Mouse (Mus musculus): ENCODE measurements around the gene Zcchc17. TPM values are rescaled to one million over a fixed set of nuclear protein-coding genes. Genes with fewer than 3 reads are reported as not detected.

Gene Zcchc17
- polyA plus RNA-seq, 1 experiment = 89.6 TPM

DNA sequence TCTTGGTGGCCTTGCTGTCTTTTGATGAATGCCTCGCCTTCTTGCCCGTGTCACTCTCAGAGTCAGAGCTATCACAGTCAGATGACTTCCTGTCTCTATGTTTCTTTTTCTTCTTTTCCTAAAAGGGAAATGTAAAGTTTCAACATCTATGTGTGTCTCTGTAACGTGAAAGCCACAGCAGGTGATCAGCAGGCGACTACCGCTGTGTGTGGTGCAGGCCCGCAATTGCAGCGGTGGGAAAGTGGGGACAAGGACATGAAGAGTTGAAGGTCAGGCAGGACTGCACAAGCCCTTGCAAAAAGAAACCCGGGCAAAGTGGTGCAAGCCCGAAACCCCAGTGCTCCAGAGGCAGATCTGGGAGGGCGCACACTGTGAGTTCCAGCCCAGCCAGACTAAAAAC is 43.1 kb downstream of the Zcchc17 start:
- no peak for DNase-seq
- Histone ChIP-seq H3K4me3 (replicated peaks; ENCODE audit: insufficient read depth, low read depth, low read length) (no peak overlapping the region), H3K27me3 (ENCODE audit: control insufficient read depth, insufficient read depth, low read length) (no peaks in the 10 kb centered on the region), H3K4me1 (ENCODE audit: control insufficient read depth, insufficient read depth, low read length) (peaks cover 14% of the 10 kb centered on the region; the same call in 1 of the 2 replicates), H3K27ac (ENCODE audit: insufficient read depth, low read length) (no peak overlapping the region)
- WGBS = 80% methylated on average over 10 of the region's 10 CpGs
- TF ChIP-seq POLR2A (IDR thresholded peaks at IDR 0.05; ENCODE audit: borderline replicate concordance, insufficient read depth, low read length) = no peak

GRCm38 (mm10) chr4:130315771-130316527 is 43.8 kb downstream of the Zcchc17 start:
- no peak for TF ChIP-seq POLR2A (IDR thresholded peaks at IDR 0.05; ENCODE audit: borderline replicate concordance, insufficient read depth, low read length)
- no peak for TF ChIP-seq CTCF (IDR thresholded peaks at IDR 0.05; ENCODE audit: borderline replicate concordance, insufficient read depth, low read depth, low read length)
- Histone ChIP-seq H3K27me3 (ENCODE audit: control insufficient read depth, insufficient read depth, low read length) (no peaks in the 10 kb centered on the region), H3K4me1 (ENCODE audit: control insufficient read depth, insufficient read depth, low read length) (peaks cover 18% of the 10 kb centered on the region; the same call in 1 of the 2 replicates), H3K27ac (ENCODE audit: insufficient read depth, low read length) (no peak overlapping the region), H3K4me3 (replicated peaks; ENCODE audit: insufficient read depth, low read depth, low read length) (no peak overlapping the region)
- peak; percentile 53 to 62 for DNase-seq
- 36% methylated on average over 13 of the region's 13 CpGs for WGBS

GRCm38 (mm10) chr4:130313552-130313951 is 46.2 kb downstream of the Zcchc17 start:
- WGBS = 88% methylated on average over 4 of the region's 4 CpGs
- TF ChIP-seq CTCF (IDR thresholded peaks at IDR 0.05; ENCODE audit: borderline replicate concordance, insufficient read depth, low read depth, low read length) = no peak
- no peak for TF ChIP-seq POLR2A (IDR thresholded peaks at IDR 0.05; ENCODE audit: borderline replicate concordance, insufficient read depth, low read length)
- no peak for DNase-seq
- Histone ChIP-seq H3K27ac (ENCODE audit: insufficient read depth, low read length) (no peak overlapping the region), H3K27me3 (ENCODE audit: control insufficient read depth, insufficient read depth, low read length) (no peaks in the 10 kb centered on the region), H3K4me3 (replicated peaks; ENCODE audit: insufficient read depth, low read depth, low read length) (no peak overlapping the region), H3K4me1 (ENCODE audit: control insufficient read depth, insufficient read depth, low read length) (peaks cover 27% of the 10 kb centered on the region; the same call in 1 of the 2 replicates)

GRCm38 (mm10) chr4:130312526-130312925 is 47.2 kb downstream of the Zcchc17 start:
- H3K4me1 ChIP-seq (ENCODE audit: control insufficient read depth, insufficient read depth, low read length) = peaks cover 27% of the 10 kb centered on the region; the same call in 1 of the 2 replicates
- H3K4me3 ChIP-seq (replicated peaks; ENCODE audit: insufficient read depth, low read depth, low read length) = no peak overlapping the region
- 47% methylated on average over 3 of the region's 3 CpGs for WGBS
- H3K27me3 ChIP-seq (ENCODE audit: control insufficient read depth, insufficient read depth, low read length) = no peaks in the 10 kb centered on the region
- no peak for DNase-seq
- no peak overlapping the region for H3K27ac ChIP-seq (ENCODE audit: insufficient read depth, low read length)
- TF ChIP-seq POLR2A (IDR thresholded peaks at IDR 0.05; ENCODE audit: borderline replicate concordance, insufficient read depth, low read length) (no peak), CTCF (IDR thresholded peaks at IDR 0.05; ENCODE audit: borderline replicate concordance, insufficient read depth, low read depth, low read length) (no peak)

DNA sequence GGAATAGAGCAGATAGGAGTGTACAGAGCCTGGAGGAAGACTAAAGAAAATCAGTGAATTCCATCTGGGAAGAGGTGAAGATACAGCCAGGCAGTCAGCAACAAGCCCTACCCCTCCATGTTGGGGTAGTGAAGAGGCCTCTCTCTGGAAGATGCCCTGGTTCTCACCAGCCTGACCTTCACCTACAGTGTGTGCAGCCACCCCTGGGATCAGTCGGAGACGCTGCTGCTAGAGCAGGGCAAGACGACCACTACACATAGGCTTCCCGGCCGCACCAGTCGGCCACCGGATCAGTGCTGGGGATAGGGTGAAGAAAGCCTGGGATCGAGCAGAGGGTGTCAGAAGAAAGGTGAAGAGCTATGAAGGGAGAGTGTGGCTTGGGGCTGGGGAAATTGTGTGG is 50.5 kb downstream of the Zcchc17 start:
- peak overlapping the region; percentile 85 for H3K27ac ChIP-seq (ENCODE audit: insufficient read depth, low read length)
- 28% methylated on average over 8 of the region's 8 CpGs for WGBS
- TF ChIP-seq CTCF (IDR thresholded peaks at IDR 0.05; ENCODE audit: borderline replicate concordance, insufficient read depth, low read depth, low read length) (no peak), POLR2A (IDR thresholded peaks at IDR 0.05; ENCODE audit: borderline replicate concordance, insufficient read depth, low read length) (no peak)

DNA sequence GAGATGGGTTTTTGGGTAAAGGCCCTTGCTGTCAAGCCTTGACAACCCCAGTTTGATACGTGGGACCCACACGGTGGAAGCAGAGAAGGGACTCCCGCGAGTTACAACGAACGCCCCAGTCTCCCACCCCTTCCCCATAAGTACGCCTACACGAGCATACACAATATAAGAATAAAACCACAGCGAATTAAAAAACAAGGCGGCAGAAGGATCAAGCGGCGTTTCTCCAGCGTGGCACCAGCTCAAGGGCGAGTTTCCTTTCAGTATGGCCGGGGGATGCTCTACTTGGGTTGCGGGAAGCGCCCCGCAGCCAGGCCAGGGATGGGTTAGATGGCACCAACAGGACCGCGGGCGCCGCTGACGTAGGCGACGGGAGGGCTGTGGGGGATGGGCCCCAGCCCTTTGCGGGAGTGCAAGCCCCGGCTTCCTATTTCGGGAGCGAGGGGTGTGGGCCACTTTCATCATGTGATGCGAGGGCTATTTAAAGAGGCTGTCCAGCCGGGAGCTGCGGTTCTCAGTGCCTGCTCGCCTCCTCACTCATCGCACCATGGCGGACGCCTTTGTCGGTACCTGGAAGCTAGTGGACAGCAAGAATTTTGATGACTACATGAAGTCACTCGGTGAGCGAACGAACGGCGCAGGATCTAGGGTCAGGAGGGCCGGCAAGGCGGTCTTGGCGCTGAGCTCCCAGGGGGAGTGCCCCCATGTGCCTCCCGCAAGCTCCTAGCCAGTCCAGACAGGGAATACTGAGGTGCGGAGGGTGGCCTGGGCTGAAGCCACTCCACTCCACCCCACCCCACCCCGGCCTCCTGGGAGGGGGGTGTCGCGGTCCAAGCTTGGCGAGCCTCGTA is 51.3 kb downstream of the Zcchc17 start, which contains the start of the genes Fabp3 and Gm10570:
Fabp3 (plus strand) TSS at position 365 of the 851 bp plus-strand sequence.
Gm10570 (minus strand) TSS at position 444 of the 851 bp plus-strand sequence.
- 1% methylated on average over 52 of the region's 52 CpGs for WGBS
- peak; percentile 85 to 86 for DNase-seq
- H3K27me3 ChIP-seq (ENCODE audit: control insufficient read depth, insufficient read depth, low read length) = no peaks in the 10 kb centered on the region

More for the DNA sequence above, 50.5 kb downstream of the Zcchc17 start:
- peak overlapping the region; percentile 86 for H3K4me3 ChIP-seq (replicated peaks; ENCODE audit: insufficient read depth, low read depth, low read length)
- no peaks in the 10 kb centered on the region for H3K27me3 ChIP-seq (ENCODE audit: control insufficient read depth, insufficient read depth, low read length)
- peaks cover 29% of the 10 kb centered on the region for H3K4me1 ChIP-seq (ENCODE audit: control insufficient read depth, insufficient read depth, low read length)
- peak; percentile 36 to 54 for DNase-seq

DNA sequence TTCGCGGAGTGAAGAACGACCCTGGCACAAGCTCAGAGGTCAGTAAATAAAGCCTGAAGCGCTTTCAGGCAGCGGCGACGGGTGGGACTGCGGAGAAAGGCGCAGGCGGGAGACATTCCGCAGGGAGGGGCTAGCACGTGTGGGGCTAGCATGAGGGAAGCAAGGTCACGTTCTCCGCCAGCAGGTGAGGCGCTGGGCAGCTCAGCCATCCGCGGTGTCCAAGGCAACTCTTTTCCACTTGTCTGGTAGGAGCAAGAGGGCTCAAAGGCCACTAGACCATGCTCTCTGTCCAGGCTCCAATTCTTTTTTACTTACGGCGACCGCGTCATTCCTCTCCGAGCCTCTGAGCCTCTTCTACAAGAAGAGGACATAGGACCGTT is 51.9 kb downstream of the Zcchc17 start:
- DNase-seq = peak; percentile 72 to 76
- H3K27ac ChIP-seq (ENCODE audit: insufficient read depth, low read length) = peak overlapping the region; percentile 85
- no peaks in the 10 kb centered on the region for H3K27me3 ChIP-seq (ENCODE audit: control insufficient read depth, insufficient read depth, low read length)
- peaks cover 29% of the 10 kb centered on the region for H3K4me1 ChIP-seq (ENCODE audit: control insufficient read depth, insufficient read depth, low read length)
- no peak for TF ChIP-seq CTCF (IDR thresholded peaks at IDR 0.05; ENCODE audit: borderline replicate concordance, insufficient read depth, low read depth, low read length)
- TF ChIP-seq POLR2A (IDR thresholded peaks at IDR 0.05; ENCODE audit: borderline replicate concordance, insufficient read depth, low read length) = 0 out of 2 replicates have a peak, but pooled peaks have one; percentile 29
- H3K4me3 ChIP-seq (replicated peaks; ENCODE audit: insufficient read depth, low read depth, low read length) = peak overlapping the region; percentile 86
- WGBS = 3% methylated on average over 23 of the region's 23 CpGs

More for the DNA sequence above, 51.3 kb downstream of the Zcchc17 start, which contains the start of the genes Fabp3 and Gm10570:
- TF ChIP-seq POLR2A (IDR thresholded peaks at IDR 0.05; ENCODE audit: borderline replicate concordance, insufficient read depth, low read length) (peak; percentile 75; the same call in 1 of the 2 replicates), CTCF (IDR thresholded peaks at IDR 0.05; ENCODE audit: borderline replicate concordance, insufficient read depth, low read depth, low read length) (no peak)
- H3K27ac ChIP-seq (ENCODE audit: insufficient read depth, low read length) = peak within 1 kb of the TSS; percentile 85
- H3K4me1 ChIP-seq (ENCODE audit: control insufficient read depth, insufficient read depth, low read length) = peaks cover 29% of the 10 kb centered on the region
- peak within 1 kb of the TSS; percentile 86 for H3K4me3 ChIP-seq (replicated peaks; ENCODE audit: insufficient read depth, low read depth, low read length)

All from cerebellum, adult 2 months (tissue).